Mouse (Mus musculus): ENCODE measurements around the gene Plekhh1. TPM values are rescaled to one million over a fixed set of nuclear protein-coding genes. Genes with fewer than 3 reads are reported as not detected.

The Plekhh1 gene
- total and polyA plus RNA-seq, 2 experiments from 2014 or later, result 1.4 to 5.5 TPM

- no peak overlapping the region for H3K4me3 ChIP-seq (ENCODE audit: low read length)
- H3K4me2 ChIP-seq (ENCODE audit: low read depth, low read length), result no peak overlapping the region
- H3K36me3 ChIP-seq (ENCODE audit: insufficient read depth, low read length), result peaks cover 7% of the 10 kb centered on the region; the same call in 1 of the 2 replicates
- TF ChIP-seq CTCF (IDR thresholded peaks at IDR 0.05; ENCODE audit: low read depth), result no peak
- ATAC-seq (no peak), DNase-seq (ENCODE audit: low spot score) (no peak)
- no peaks in the 10 kb centered on the region for H3K27me3 ChIP-seq (ENCODE audit: insufficient read depth, low read length)
- no peak overlapping the region for H3K9ac ChIP-seq (replicated peaks; ENCODE audit: low read length)
- no peak overlapping the region for H3K27ac ChIP-seq
- no peaks in the 10 kb centered on the region for H3K9me3 ChIP-seq (ENCODE audit: low read length)
- WGBS, result 93% methylated on average over 9 of the region's 9 CpGs
- no peaks in the 10 kb centered on the region for H3K4me1 ChIP-seq (ENCODE audit: insufficient read depth, low read length)
Measured at GRCm38 (mm10) chr12:79060134-79060533, 31.2 kb downstream of the Plekhh1 start.

GRCm38 (mm10) chr12:79060766-79061652 lies 32.0 kb downstream of the Plekhh1 start:
- Histone ChIP-seq H3K27me3 (ENCODE audit: insufficient read depth, low read length) (no peaks in the 10 kb centered on the region), H3K4me2 (ENCODE audit: low read depth, low read length) (no peak overlapping the region), H3K36me3 (ENCODE audit: insufficient read depth, low read length) (0 out of 2 replicates have a peak, but pooled peaks cover 7% of the 10 kb centered on the region), H3K27ac (no peak overlapping the region), H3K4me3 (ENCODE audit: low read length) (no peak overlapping the region), H3K4me1 (ENCODE audit: insufficient read depth, low read length) (no peaks in the 10 kb centered on the region), H3K9ac (replicated peaks; ENCODE audit: low read length) (no peak overlapping the region), H3K9me3 (ENCODE audit: low read length) (no peaks in the 10 kb centered on the region)
- ATAC-seq (no peak), DNase-seq (ENCODE audit: low spot score) (no peak)
- WGBS, result 78% methylated on average over 7 of the region's 7 CpGs
- TF ChIP-seq CTCF (IDR thresholded peaks at IDR 0.05; ENCODE audit: low read depth), result no peak

DNA sequence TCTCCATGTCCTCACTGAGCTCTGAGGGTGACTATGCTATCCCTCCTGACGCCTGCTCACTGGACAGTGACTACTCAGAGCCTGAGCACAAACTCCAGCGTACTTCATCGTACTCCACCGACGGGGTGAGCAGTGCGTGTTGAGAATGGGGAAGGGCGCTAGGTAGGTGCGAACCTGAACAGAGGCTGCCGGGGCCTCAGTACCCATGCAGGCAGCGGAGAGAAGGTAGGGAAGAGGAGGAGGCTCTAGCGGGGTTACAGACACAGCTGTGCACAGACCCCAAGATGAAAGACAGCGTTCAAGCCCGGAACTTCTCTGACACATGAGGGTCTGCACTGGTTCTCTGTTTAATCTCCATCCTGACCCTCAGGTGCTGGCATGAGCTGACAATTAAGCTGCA lies 35.5 kb downstream of the Plekhh1 start:
- no peak for ATAC-seq
- Histone ChIP-seq H3K4me3 (ENCODE audit: low read length) (no peak overlapping the region), H3K27me3 (ENCODE audit: insufficient read depth, low read length) (no peaks in the 10 kb centered on the region), H3K27ac (no peak overlapping the region), H3K4me2 (ENCODE audit: low read depth, low read length) (no peak overlapping the region), H3K4me1 (ENCODE audit: insufficient read depth, low read length) (no peaks in the 10 kb centered on the region), H3K9ac (replicated peaks; ENCODE audit: low read length) (no peak overlapping the region), H3K9me3 (ENCODE audit: low read length) (no peaks in the 10 kb centered on the region), H3K36me3 (ENCODE audit: insufficient read depth, low read length) (peaks cover 15% of the 10 kb centered on the region; the same call in 1 of the 2 replicates)
- TF ChIP-seq CTCF (IDR thresholded peaks at IDR 0.05; ENCODE audit: low read depth), result no peak
- no peak for DNase-seq (ENCODE audit: low spot score)
- 84% methylated on average over 13 of the region's 13 CpGs for WGBS

DNA sequence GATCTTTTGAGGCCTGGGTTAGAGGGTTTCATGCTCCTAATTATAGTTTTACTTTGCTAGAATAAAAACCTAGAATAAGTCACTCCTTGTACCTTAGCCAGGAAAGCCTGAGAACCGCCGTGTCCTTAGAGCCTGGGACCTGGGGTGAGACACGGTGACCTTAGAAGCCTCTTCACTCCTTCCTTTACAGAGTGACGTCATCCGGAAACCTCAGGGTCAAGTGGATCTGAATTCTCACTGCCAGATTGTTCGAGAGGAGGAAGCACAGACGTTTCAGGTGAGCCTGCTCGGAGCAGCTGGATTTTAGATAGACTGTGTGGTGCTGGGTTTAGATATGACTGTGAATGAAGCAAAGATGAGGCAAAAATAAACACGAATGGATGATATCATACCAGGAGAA lies 37.5 kb downstream of the Plekhh1 start:
- H3K9ac ChIP-seq (replicated peaks; ENCODE audit: low read length), result no peak overlapping the region
- H3K36me3 ChIP-seq (ENCODE audit: insufficient read depth, low read length), result peaks cover 15% of the 10 kb centered on the region; the same call in 1 of the 2 replicates
- 88% methylated on average over 9 of the region's 9 CpGs for WGBS
- H3K27me3 ChIP-seq (ENCODE audit: insufficient read depth, low read length), result no peaks in the 10 kb centered on the region
- H3K4me3 ChIP-seq (ENCODE audit: low read length), result no peak overlapping the region
- no peak for TF ChIP-seq CTCF (IDR thresholded peaks at IDR 0.05; ENCODE audit: low read depth)
- H3K4me1 ChIP-seq (ENCODE audit: insufficient read depth, low read length), result no peaks in the 10 kb centered on the region
- no peak for ATAC-seq
- H3K27ac ChIP-seq, result no peak overlapping the region
- DNase-seq (ENCODE audit: low spot score), result no peak
- H3K4me2 ChIP-seq (ENCODE audit: low read depth, low read length), result no peak overlapping the region
- no peaks in the 10 kb centered on the region for H3K9me3 ChIP-seq (ENCODE audit: low read length)

GRCm38 (mm10) chr12:79067526-79067925 lies 38.6 kb downstream of the Plekhh1 start:
- ATAC-seq, result no peak
- Histone ChIP-seq H3K36me3 (ENCODE audit: insufficient read depth, low read length) (peaks cover 18% of the 10 kb centered on the region), H3K27ac (no peak overlapping the region), H3K4me1 (ENCODE audit: insufficient read depth, low read length) (no peaks in the 10 kb centered on the region), H3K27me3 (ENCODE audit: insufficient read depth, low read length) (no peaks in the 10 kb centered on the region), H3K4me2 (ENCODE audit: low read depth, low read length) (no peak overlapping the region), H3K9me3 (ENCODE audit: low read length) (no peaks in the 10 kb centered on the region), H3K4me3 (ENCODE audit: low read length) (no peak overlapping the region), H3K9ac (replicated peaks; ENCODE audit: low read length) (no peak overlapping the region)
- whole genome bisulfite sequencing, result 85% methylated on average over 5 of the region's 5 CpGs
- no peak for TF ChIP-seq CTCF (IDR thresholded peaks at IDR 0.05; ENCODE audit: low read depth)
- DNase-seq (ENCODE audit: low spot score), result no peak

- peaks cover 23% of the 10 kb centered on the region for H3K36me3 ChIP-seq (ENCODE audit: insufficient read depth, low read length)
- H3K4me3 ChIP-seq (ENCODE audit: low read length), result no peak overlapping the region
- no peak for TF ChIP-seq CTCF (IDR thresholded peaks at IDR 0.05; ENCODE audit: low read depth)
- H3K9ac ChIP-seq (replicated peaks; ENCODE audit: low read length), result no peak overlapping the region
- no peaks in the 10 kb centered on the region for H3K9me3 ChIP-seq (ENCODE audit: low read length)
- ATAC-seq, result no peak
- no peak overlapping the region for H3K27ac ChIP-seq
- no peak overlapping the region for H3K4me2 ChIP-seq (ENCODE audit: low read depth, low read length)
- H3K4me1 ChIP-seq (ENCODE audit: insufficient read depth, low read length), result no peaks in the 10 kb centered on the region
- WGBS, result 95% methylated on average over 11 of the region's 11 CpGs
- DNase-seq (ENCODE audit: low spot score), result no peak
- H3K27me3 ChIP-seq (ENCODE audit: insufficient read depth, low read length), result no peaks in the 10 kb centered on the region
Measured at GRCm38 (mm10) chr12:79068306-79068705, 39.3 kb downstream of the Plekhh1 start.

GRCm38 (mm10) chr12:79069187-79069608 lies 40.2 kb downstream of the Plekhh1 start:
- peaks cover 30% of the 10 kb centered on the region for H3K36me3 ChIP-seq (ENCODE audit: insufficient read depth, low read length)
- TF ChIP-seq CTCF (IDR thresholded peaks at IDR 0.05; ENCODE audit: low read depth), result no peak
- DNase-seq (ENCODE audit: low spot score) (no peak), ATAC-seq (no peak)
- H3K9me3 ChIP-seq (ENCODE audit: low read length), result no peaks in the 10 kb centered on the region
- no peak overlapping the region for H3K4me3 ChIP-seq (ENCODE audit: low read length)
- 90% methylated on average over 6 of the region's 6 CpGs for WGBS
- no peaks in the 10 kb centered on the region for H3K27me3 ChIP-seq (ENCODE audit: insufficient read depth, low read length)
- no peaks in the 10 kb centered on the region for H3K4me1 ChIP-seq (ENCODE audit: insufficient read depth, low read length)
- no peak overlapping the region for H3K9ac ChIP-seq (replicated peaks; ENCODE audit: low read length)
- H3K27ac ChIP-seq, result no peak overlapping the region
- H3K4me2 ChIP-seq (ENCODE audit: low read depth, low read length), result no peak overlapping the region
